Mouse (Mus musculus) mature B cell (primary cell): Measurements from ENCODE around the gene Plekho1.
"Not testable (repeated sequence)": the region's sequence is repeated elsewhere in the genome, so short reads cannot be mapped to it uniquely, and the experiment has no call there.

Experiments used
- in situ Hi-C: fragments of 300-500 bp; cut with MboI; formaldehyde crosslinking; loops from 2 replicates; pipeline ENCODE4 v1.14.3; 2019

The Plekho1 gene

DNA sequence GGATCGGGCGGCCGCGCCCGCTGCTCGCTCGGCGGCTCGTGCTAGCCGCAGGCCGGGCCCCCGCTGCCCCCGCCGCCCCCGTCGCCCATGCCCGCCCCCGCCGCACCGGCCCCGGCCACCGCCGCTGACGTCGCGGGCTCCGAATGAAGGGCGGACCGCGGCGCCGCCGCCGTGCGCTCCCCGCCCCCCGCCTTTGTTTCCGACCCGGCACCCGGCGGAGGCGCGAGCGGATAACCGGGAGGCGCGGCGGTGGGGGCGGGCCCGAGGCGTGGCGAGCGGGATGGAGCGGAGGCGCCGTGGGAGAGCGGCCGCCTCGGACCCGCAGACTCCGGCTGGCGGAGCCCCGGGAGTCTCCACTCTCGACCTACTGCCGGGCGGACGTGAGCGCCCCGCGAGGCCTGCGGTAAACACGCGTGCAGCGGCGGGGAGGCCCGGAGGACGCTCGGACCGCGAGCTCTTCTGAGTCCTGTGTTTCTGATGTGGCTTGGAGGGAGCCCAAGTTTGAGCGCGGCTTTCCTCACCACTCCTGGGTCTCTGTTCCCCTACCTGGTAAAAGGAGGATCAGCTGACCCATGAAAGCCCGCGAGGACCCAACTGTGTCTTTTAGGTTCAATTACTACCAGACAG is at the start of gene Plekho1:
Gene Plekho1, minus strand, starts transcription at position 200 of the 627 bp plus-strand sequence.
- in situ Hi-C loops: loop anchor here (5.0 kb wide), 1 partner anchor 34 kb away; no protein-coding TSS in a partner anchor

DNA sequence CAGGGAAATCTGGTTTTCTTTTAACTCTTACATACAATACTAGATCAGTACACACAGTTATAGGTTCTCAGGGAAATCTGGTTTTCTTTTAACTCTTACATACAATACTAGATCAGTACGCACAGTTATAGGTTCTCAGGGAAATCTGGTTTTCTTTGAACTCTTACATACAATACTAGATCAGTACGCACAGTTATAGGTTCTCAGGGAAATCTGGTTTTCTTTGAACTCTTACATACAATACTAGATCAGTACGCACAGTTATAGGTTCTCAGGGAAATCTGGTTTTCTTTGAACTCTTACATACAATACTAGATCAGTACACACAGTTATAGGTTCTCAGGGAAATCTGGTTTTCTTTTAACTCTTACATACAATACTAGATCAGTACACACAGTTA is 48.8 kb upstream of the Plekho1 start:
- in situ Hi-C loops: not testable (repeated sequence)

DNA sequence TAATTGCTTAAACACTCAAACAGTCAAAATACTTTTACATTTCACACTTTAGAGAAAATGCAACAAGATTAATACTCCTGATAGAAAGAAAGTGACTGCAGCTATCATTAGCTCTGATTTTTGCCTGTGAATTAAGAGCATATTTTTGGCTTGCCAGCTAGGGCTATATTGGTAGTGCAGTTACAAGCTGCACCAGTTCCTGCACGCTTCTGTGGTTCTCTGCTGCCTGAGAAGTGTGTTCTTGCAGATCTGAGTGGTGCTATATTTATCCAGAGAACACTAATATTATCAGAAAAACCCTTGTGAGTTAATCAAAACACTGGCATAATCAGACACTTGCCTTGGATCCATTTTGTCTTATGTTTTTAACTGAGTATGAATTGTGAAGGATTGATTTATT is 47.3 kb upstream of the Plekho1 start:
- in situ Hi-C loops: no loop called here

DNA sequence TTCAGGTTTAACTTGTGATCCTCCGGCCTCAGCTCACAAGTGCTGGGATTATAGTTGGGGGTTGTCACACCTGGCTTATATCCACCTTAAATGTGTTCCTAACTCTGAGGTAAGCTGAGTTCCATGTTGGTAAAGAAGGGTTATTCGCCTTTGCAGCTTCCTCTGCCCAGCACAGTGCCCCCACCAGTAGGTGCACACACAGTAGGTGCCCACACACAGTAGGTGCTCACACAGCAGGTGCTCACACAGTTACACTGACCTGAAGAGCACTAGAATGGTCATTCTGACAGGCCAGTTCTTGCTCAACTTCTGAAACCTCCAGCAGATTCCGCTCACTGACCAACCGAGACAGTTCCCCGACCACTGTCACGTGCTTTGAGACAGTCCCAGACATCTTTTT is 45.3 kb upstream of the Plekho1 start:
- in situ Hi-C loops: no loop called here

DNA sequence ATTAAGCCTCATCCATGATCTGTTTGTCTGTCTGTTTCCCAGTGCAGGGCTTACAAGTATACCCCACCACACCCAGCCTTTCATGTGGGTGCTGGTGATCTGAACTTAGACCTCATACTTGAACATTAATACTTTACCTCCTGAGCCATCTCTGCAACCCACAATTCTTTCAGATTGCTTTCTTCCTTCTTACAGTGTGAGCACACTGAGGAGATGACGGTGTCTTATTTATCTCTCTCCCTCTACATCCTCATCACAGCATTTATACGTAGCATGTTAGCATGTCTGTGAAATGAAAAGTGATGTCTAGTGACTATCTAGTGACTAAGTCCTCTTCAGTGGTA is 44.8 kb upstream of the Plekho1 start:
- in situ Hi-C loops: no loop called here

DNA sequence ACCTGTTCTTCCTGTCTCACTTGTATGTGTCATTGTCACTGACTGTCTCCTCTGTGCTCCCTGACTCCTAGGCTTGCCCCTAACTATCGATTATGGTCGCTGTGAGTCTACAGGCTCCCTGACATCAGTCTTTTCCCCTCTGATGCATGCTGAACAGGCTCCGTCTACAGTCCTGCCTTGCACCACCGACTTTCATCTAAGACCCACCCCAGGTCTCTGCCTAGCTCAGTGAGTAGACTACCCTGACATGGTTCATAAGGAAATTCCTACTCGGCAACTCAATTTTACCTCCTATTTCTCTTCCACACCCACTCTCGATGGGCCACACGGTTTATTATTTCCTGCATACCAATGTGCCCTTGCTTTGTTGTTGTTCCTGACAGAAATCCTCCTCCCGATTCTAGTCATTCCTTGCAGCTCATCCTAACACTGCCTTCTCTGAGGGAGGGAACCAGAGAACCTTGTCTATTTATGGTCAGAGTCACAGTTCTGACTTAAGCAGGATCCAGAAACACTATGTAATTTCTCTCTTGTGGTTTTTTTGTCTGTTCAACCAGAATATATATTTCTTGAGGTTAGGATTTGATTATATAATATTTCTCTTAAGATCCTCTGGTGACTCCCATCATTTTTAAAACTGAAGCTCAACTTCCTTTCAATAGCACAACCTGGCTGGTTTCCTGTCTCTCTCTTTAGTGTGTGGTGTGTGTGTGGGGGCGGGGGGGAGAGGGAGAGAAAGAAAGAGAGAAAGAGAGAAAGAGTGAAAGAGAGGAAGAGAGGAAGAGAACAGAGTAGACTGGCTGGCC is 44.3 kb upstream of the Plekho1 start:
- in situ Hi-C loops: no loop called here

DNA sequence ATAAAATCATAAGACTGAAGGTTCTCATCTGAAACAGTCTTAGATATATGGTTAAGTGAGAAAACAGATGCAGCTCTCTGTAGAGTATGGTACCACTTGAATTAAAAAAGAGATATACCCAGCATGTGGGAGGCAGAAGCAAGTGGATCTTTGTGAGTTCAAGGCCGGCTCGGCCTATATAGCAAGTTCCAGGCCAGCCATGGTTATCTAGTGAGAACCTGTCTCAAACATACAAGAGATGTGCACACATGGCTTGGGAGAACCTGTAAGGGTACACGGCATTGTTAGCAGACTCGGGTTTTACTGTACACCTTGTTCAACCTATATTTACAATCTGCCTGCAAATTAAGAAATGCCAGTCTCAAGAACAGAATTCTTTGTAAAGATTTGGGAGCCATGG is 43.0 kb upstream of the Plekho1 start:
- in situ Hi-C loops: no loop called here

DNA sequence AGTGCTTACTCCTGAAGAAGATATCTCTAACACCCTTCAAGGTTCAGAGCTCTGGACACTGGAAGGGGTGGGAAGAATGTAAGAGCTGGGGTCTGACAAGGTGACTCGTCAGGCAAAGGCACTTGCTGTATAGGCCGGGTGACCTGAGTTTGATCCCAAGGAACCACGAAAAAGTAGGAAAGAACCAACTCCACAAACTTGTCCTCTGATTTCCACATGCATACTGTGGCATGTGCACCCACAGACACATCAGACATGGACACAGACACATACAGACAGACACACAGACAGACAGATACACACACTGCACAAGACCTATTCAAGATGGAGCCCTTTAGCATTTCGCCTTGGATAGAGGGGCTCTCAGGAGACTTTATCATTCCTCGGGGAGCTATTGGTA is 42.4 kb upstream of the Plekho1 start:
- in situ Hi-C loops: no loop called here

DNA sequence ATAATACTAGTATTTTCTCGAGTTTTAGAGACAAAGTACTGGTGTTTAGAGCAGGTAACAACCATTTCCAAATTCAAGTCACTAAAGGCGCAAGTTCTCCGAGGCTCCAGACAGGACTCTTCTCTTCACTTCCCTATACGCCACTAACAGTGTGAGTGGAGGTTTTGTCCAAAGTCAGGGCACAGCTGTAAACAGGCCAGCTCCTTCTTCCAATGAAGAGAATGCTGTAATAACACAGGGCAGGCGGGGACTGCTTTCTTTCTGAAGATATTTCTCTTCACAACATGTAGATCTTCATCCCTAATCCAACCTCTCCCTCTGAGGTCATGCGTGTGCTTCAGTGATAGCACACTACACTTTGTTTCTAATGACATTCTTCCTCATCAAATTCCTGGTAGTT is 41.0 kb upstream of the Plekho1 start:
- in situ Hi-C loops: no loop called here

DNA sequence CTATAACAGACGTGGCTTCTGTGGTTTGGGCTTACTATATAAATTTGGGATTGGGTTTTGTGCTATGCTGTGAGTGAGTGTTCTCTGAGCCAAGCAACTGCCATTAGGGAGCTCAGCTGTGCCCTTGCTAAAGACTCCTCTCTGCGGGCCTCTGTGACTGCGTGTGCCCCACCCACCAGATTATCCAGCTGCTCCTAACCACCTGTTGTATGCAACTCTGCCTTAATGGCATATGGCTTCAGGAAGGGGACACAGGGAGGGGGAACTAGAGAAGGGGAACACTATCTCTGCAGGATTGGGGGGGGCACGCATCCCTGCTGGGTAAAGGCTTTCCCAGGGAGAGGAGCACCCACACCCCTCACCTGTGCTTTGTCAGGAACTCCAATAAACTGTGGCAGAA is 37.2 kb upstream of the Plekho1 start:
- in situ Hi-C loops: no loop called here

DNA sequence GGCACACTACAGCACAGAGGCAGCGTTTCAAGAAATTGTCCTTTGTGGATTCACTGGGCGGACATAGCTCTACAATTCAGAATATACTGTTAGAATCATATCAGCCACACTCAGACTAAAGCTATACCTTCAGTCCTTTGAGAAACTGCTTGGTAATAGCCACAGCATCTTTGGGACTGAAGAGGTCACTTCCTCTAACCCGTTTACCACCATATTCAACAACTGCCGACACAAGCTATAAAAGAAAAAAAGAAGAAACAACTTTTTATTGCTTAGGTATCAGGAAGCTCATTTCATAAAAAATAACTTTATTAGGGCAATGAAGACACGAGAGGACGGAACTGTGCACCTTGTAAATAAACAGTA is 36.8 kb upstream of the Plekho1 start:
- in situ Hi-C loops: no loop called here

DNA sequence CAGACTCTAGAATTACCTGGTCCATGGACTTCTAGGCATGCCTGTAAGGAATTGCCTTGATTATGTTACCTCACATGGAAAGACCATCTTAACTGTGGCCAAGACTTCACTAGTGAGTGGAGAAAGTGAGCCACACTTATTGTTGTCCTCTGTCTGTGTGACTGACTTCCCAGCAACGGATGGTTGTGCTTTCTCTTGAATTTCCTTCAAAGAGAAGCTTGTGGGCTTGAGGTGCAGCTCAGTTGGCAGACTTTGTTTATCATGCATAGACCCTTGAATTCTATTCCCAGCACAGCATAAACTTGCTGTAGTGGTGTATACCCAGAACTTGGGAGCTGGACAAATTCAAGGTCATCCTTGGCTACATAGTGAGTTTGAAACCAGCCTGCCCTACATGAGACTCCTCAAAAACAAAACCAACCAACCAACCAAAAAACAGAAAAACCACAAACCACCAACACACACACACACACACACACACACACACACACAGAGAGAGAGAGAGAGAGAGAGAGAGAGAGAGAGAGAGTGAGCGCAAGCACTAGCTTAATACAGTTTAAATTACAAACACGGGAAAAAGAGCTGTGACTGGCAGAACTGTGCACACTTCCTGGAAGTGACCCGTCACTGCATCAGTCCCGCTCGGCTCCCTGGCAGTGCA is 36.3 kb upstream of the Plekho1 start:
- in situ Hi-C loops: no loop called here

DNA sequence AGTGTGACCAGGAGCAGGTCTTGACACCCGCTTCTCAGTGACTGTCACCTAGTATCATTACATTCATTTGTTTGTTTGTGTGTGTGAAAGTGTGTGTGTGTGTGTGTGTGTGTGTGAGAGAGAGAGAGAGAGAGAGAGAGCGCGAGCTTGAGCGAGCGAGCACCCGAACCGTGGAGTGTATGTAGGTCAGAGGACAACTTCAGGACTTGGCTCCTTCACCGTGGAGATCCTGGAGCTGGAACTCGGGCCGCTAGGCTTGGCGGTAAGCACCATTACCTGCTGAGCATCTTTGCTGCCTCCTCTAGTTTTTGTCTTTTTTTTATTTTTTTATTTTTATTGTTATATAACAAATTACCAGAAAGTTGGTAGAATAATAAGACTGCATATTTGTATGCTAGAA is 34.0 kb upstream of the Plekho1 start:
- in situ Hi-C loops: no loop called here

DNA sequence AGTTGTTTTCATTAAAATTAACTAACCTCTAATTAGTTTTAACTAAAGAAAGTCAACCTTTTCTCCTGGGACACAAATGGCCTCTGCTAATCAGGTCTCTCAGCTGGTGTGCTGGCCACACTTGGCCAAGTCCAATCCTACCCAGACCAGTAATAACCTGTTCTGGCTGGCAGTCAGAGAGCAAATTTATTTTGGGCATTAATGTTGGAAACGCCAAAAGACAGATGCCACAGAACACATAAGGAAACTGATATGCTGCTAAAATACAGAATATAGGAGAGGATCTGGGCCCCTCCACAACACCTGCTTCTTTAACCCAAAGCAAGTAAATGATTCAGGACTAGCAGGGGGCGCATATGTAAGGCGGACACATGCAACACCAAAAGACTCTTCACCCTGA is 33.5 kb upstream of the Plekho1 start:
- in situ Hi-C loops: no loop called here

DNA sequence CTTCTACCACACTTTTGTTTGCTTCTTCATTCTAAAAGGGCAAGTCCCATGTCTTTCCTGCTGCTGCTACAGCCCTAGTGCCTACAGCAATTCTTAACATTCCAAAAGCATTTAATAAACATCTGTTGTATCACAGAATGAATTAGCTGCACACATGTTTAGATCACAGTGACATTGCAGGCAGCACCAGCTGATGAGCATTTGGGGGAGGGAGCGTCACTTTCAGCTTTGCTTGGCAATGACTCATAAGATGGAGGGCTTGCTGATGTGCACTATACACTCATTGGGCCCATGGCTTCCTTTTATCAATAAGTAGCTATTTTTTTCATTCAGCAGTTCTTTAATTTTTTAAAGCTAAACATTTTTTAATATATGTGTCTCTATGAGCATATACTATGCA is 32.1 kb upstream of the Plekho1 start:
- in situ Hi-C loops: no loop called here

DNA sequence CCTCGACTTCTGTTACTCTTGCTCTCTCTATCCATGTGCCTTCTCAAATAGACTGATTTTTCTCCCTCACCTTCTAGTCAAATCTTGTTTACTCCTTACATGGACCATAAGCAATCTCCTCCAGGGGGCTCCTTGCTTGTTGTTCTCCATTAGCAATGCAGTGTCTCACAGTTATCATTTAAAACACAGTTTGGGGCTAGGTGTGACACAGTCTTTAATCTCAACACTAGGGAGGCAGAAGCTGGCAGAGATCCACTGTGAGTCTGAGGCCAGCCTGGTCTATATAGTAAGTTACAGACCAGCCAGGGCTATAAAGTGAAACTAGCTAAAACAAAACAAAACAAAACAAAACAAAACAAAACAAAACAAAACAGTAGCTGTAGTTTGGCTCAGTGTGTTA is 31.3 kb upstream of the Plekho1 start:
- in situ Hi-C loops: no loop called here

DNA sequence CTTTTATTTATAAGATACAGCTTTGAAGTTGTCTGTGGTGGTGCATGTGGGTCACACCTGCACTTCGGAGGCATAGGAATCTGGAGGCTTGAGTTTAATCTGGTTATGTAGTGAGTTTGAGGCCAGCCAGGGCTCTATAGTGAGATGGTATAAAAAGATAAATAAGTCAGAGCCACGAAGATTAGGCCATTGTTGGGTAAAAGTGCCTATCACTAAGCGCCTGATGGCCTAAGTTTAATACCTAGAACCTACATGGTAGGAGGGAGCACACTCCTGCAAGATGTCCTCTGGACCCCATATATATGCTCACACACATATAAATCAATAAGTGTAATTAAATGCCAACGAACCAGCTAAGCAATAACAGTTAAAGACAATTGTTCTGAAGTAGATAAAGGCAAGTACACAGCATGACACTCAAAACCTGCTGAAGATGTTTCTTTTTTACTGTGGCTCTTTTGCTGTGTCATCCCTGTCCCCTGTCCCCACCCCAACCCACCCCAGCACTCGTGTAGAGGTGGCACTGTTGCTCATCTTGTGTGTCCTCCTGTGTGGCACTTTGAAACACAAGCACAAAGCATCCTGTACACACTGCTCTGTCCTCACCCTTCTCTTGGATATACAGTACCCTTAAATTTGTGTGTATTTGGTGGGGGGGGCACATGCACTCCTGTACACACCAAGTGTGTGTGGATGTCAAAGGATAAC is 25.8 kb upstream of the Plekho1 start:
- in situ Hi-C loops: no loop called here

DNA sequence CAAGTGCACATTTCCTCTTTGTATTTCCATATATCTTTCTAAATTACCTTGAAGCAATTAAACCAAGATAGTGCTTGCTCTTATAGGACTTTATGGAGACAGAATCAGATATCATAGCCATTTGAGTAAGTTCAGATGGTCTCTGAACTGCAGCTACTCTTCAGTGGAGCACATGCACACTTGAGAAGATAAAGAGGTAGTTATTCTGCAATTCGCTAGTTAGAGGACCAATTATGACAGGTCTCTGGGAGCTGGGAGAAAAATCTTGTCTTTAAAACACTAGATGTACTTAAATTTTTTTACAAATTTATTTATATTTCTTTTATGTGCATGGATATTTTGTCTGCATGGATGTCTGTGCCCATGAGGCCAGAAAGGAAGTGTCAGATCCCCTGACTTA is 24.9 kb upstream of the Plekho1 start:
- in situ Hi-C loops: no loop called here

DNA sequence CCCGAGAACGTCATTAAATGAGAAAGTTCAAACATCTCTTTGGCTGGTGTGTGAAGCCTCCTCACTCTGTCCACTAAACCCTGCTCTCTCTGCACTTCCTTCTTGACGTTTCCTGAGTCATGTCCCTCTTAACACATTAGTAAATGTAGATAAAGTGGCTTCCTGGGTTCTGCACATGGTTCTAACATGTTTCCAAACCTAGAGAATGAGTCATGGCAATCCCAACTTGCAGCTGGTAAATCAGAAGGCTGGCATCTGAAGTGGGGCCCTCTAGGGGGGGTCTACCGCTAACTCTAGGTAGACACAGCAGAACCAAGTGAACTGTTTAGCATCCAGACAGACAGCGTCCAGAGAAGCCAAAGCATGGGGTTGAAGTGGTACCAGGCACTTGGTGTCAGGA is 21.7 kb upstream of the Plekho1 start:
- in situ Hi-C loops: no loop called here

DNA sequence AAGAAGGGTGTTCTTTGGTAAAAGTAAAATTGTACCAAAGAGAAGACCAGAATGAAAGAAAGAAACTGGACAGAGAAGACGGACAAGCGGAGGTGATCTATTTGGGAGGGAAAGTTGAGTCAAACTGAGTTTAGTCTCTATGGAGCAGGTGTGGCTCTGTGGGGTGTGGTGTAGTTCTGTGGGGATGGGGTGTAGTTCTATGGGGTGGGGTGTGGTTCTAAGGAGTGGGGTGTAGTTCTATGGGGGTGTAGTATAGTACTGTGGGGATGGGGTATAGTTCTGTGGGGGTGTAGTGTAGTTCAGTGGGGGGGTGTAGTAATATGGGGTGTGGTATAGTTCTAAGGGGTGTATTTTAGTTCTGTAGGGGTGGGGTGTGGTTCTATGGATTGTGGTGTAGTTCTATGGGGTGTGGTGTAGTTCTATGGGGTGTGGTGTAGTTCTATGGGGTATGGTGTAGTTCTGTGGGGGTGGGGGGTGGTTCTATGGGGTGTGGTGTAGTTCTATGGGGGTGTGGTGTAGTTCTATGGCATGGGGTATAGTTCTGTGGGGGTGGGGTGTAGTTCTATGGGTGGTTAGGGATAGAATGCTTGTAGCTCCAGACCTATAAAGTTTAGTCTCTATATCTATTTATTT is 20.6 kb upstream of the Plekho1 start:
- in situ Hi-C loops: no loop called here

DNA sequence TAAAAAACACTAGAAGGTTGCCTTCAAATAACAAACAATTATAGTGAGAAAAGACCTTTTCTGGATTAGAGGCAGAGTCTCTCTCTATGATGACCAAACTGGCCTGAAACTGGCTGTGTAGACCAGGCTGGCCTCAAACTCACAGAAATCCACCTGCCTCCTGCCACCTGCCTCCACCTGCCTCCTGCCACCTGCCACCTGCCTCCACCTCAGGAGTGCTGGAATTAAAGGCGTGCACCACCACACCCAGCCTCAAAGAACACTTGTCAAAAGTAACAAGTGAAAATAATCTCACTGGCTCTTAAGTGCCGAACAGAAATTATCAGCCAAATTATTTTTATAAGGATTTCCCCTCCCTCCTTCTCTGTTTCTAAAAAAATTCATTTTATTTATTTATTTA is 19.9 kb upstream of the Plekho1 start:
- in situ Hi-C loops: no loop called here

DNA sequence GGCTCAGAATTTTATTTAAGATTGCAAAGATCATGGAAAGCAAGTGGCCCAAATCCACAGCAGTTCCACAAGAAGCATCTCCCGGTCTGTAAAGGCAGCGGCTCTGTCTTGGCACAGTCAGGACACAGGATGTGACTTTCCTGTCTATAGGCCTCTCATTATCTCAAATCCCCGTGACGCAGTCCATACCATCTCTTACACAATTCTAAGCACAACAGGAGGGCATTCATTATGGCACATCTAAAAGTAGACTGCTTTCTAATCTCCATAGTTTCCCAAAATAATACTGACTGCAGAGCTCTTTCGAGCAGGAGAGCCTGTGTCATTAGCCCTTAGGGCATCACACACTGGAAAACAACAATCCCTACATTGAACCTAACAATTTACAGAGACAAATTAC is 17.0 kb upstream of the Plekho1 start:
- in situ Hi-C loops: no loop called here
